Mouse (Mus musculus): ENCODE results near the gene Trim9. TPM values are rescaled to one million over a fixed set of nuclear protein-coding genes. Genes with fewer than 3 reads are reported as not detected.

Gene Trim9
- total RNA-seq, 2 experiments from 2014 or later, result 0.18 to 0.66 TPM

DNA sequence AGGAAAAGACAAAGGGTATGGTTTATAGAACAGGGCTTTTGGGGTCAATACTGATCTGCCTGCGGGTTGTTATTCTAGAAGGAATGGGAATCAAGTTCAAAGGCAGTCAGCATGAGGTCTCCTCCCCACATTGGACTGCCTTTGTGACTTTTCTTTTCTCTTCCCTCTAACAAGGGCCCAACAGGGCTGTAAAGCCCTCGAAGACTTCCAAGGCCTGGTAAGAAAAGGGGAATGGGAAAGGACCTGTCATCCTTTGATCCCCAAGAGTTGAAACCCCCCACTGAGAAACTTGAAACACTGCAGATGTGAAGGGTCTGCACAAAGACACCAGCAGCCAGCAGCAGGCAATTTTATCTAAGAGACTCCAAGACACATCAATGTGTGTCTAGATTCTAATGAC is 21.0 kb downstream of the Trim9 start:
- no peak for DNase-seq (ENCODE audit: low spot score in 2 of 2)

GRCm38 (mm10) chr12:70325826-70326225 is 21.6 kb downstream of the Trim9 start:
- no peak for DNase-seq (ENCODE audit: low spot score in 2 of 2)

DNA sequence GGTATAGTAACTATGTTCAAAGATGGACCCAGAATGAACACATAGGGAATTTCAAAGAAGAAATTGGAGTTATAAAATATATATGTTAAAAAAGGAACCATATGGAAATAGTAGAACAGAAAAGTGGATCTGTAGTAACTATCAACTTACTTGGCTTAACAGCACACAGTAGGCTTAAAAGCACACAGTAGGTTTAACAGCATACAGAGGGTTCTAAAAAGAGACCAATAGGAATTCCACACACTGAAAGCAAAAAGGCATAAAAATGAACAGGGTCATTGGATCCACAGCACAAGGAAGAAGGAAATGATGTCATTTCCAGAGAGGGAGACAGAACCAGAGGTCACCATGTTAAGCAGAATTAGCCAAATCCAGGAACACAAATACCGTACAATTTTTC is 24.6 kb downstream of the Trim9 start:
- no peak for DNase-seq (ENCODE audit: low spot score in 2 of 2)

DNA sequence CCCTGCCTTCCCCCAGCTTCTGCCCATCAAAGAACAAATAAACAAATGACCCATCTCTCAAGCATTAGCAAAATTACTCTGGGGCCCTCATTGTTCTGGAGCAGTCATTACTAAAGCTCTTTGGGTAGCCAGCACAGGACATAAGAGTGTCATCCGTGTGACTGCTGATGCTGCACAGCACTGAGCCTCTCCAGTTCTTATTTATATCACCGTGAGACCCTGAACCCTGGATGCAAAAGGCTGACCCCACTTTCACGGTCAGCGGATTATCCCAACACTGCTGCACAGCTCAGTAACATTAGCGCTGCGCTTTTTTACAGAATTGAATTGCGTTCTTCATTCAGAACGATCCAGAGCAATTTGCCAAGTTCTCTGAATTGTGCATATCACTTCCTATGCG is 31.3 kb downstream of the Trim9 start:
- DNase-seq (ENCODE audit: low spot score in 2 of 2), result no peak

GRCm38 (mm10) chr12:70307881-70308280 is 39.5 kb downstream of the Trim9 start:
- no peak for DNase-seq (ENCODE audit: low spot score in 2 of 2)

- no peak for DNase-seq (ENCODE audit: low spot score in 2 of 2)
Measured at GRCm38 (mm10) chr12:70307062-70307461, 40.4 kb downstream of the Trim9 start.

- no peak for DNase-seq (ENCODE audit: low spot score in 2 of 2)
Measured at GRCm38 (mm10) chr12:70304014-70304413, 43.4 kb downstream of the Trim9 start.

GRCm38 (mm10) chr12:70303525-70303924 is 43.9 kb downstream of the Trim9 start:
- no peak for DNase-seq (ENCODE audit: low spot score in 2 of 2)

DNA sequence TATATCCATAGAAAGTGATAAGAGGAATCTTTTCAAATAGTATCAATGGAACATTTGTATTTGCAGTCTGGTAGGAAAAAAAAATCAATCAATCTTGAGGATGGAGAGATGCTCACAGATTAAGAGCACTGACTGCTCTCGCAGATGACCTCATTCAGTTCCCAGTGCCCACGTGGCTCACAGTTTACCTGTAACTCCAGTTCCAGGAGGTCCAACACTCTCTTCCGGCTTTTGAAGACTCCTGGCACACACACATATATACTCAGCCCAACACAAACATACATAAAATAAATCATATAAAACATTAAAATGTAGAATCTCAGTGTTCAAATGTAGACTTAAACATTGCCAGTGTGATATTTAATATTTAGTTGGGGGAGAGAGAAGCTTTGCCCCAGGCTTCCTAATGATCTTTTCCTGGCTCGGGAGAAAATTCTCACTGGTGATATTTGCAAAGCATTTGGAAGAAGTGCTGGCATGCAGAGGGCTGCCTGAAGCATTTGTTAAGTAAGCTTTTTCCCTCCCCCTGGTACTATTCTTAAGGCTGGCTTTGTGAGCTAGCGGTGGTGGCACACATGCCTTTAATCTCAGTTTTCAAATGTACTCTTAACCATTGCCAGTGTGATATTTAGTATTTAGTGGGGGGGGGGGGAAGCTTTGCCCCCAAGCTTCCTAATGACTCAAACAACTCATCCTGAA is 45.2 kb downstream of the Trim9 start:
- DNase-seq (ENCODE audit: low spot score in 2 of 2), result no peak

DNA sequence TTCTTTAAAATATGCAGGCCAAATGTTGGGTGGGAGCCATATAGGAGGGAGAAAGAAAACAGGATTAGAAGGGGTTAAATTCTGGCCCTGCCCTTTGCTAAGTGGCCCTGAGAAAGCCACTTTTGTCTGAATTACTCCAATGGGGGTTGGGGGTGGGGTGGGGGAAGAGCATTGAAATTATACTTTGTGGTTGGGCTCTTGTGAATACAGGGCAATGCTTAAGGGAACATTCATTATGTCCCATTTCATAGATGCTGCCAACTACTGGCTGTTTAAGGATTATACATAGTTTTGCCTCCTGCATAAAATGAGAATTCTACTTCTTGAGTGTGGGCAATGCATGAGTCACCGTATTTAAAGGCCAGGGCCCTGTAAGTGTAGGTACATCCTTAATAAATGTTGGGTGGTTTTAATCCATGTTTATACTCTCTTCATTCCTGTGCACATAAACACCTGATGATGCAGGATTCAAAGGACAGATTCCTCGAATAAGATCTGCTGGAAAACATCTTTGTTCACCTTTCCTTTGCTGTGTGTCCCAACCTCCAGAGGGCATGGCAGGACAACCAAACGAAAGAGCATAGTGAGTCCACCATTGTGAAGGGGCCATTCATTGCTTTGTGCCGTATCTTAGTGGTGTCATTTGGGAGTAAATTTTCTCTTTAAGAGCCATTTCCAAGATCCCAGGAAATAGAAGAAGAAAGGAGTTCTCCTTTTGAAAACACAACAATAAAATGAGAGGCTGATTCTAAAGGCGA is 53.3 kb downstream of the Trim9 start:
- no peak for DNase-seq (ENCODE audit: low spot score in 2 of 2)

DNA sequence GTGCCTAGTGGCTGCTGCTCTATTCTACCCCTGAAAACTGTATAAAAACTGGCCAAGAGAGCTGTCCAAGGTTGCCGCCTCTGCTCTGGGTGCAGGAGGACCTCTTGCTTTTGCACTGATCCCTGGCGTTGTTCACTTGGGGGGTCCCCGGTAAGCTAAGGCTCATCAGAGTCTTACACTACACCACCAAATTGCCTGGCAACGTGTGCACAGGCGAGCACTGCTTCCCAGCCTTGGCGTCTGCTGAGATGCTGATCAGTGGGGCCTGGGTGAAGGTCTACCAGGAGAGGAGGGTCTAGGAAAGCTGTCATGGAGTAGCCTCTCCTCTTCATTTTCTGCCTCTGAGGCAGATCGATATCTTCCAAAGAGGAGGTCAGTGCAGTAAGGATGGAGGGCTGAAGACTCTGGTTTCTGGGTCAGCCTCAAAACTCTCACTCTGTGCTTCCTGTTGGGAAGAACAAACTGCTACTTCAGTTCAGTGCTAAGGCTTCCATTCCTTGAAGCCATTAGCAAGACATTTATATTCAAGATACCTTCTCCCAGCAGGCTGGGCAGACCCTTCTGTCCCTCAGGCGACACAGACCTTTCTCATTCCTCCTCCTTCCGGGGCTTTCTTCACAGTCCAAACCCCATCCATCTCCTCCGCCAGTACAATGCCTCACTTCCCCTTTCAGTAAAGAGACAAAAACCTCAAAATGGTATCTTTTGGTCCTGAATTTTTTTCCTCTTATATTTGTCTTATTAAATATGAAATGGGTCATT is 54.1 kb downstream of the Trim9 start:
- no peak for DNase-seq (ENCODE audit: low spot score in 2 of 2)

DNA sequence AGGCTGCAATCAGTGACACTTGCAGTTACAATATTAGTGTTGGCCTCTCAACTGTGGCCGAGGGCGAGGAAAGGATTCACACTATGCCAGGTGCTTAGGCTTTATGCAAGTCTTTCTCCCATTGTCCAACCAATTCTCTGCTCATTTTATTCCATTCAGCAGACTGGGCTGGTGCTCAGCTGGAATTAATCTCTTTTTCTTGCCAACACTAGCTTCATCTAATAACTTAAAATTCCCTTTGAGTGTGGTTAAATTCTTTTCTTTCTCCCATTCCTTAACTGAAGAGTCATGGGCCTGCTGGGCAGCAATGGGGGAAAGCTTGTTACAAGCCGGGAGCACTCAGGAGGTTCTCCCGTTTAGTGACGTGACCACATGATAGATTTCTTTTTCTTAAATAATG is 61.9 kb downstream of the Trim9 start:
- DNase-seq (ENCODE audit: low spot score in 2 of 2), result no peak

- DNase-seq (ENCODE audit: low spot score in 2 of 2), result no peak
Measured at GRCm38 (mm10) chr12:70284979-70285378, 62.4 kb downstream of the Trim9 start.

GRCm38 (mm10) chr12:70283116-70283731 is 64.2 kb downstream of the Trim9 start:
- no peak for DNase-seq (ENCODE audit: low spot score in 2 of 2)

- no peak for DNase-seq (ENCODE audit: low spot score in 2 of 2)
Measured at GRCm38 (mm10) chr12:70280930-70281329, 66.5 kb downstream of the Trim9 start.

DNA sequence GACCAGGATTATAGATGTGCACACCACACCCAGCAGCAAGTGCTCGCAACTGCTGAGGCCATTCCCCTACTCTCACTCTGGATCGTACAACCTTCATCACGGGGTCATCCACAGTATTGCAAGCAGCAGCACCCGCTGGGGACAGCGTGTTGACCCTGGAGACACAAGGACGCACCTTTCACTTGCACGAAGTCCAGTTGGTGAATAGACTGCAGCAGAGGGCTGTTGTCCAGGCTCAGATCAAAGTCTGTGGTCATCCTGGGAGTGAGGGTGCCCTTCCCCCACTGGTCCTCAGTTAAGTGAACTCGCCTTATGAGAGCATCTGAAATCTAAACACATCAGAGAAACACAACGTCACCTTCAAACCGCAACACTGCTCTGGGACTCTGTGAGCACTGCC is 67.0 kb downstream of the Trim9 start:
- DNase-seq (ENCODE audit: low spot score in 2 of 2), result no peak

- no peak for DNase-seq (ENCODE audit: low spot score in 2 of 2)
Measured at GRCm38 (mm10) chr12:70277071-70277939, 70.1 kb downstream of the Trim9 start.

GRCm38 (mm10) chr12:70269724-70270123 is 77.7 kb downstream of the Trim9 start:
- no peak for DNase-seq (ENCODE audit: low spot score in 2 of 2)

DNA sequence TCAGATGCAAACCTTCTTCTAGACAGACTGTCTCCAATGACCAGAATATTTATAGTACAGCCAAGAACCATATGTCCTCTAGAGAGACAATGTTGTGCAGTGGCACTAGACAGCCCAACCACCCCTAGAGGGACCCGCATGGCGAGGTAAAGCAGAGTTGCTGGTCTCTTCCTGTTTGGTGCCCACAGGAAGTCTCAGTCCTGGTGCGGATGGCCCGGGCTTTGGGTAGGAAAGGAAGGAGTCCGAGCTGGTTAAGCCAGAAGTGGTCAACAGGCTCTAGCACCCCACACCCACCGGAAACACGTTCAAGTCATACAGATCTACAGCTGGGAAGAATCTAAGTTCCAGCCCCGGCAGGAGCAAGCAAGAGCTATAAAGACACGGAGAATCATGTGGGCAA is 80.1 kb downstream of the Trim9 start:
- DNase-seq (ENCODE audit: low spot score in 2 of 2), result no peak

GRCm38 (mm10) chr12:70266494-70266931 is 80.9 kb downstream of the Trim9 start:
- DNase-seq (ENCODE audit: low spot score in 2 of 2), result no peak

- no peak for DNase-seq (ENCODE audit: low spot score in 2 of 2)
Measured at GRCm38 (mm10) chr12:70263721-70264120, 83.7 kb downstream of the Trim9 start.

All from gastrocnemius, postnatal 4 days (tissue).